ENCODE assay signal across 14 mouse cellular contexts in the genomic region with DNA sequence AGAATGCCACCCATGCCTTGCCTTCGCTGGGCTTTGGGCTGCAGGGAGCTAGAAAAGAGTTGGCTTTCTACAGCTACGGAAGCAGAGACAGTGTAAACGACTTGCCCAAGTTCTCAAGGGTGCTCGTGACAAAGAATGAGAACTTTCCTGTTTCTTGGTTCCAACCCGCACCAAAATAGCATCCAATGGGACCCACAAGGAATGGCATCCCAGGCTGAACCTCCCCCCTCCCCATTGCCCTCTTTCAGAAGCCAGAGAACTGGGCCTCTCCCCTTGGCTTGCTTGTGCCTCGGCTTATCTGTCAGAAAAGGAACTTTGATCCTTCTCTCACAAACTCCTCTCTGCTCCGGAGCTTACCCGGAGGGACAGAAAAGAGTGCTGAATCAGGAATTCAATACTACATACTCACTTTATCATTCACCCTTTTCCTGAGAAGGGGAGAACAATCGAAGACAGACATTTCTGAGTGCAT.
A peak's percentile ranks its signal among the peaks of the same experiment; 100 is the strongest.
DNase-seq lines count a peak whose midpoint lies in the region; ATAC-seq lines count a peak whose summit lies in the region.
"Had no signal": no experiment of that assay in that cellular context is flagged by ENCODE, and none has a peak within 500 bp of the region (broad histone marks: within the 10 kb centered on the region; RNA-seq: fewer than 3 reads in every experiment).

No protein-coding gene starts in this region.

- DNase-seq in heart, adult 18-20 months, result no peak
- DNase-seq in lung, adult 18-20 months, result peak; percentile 40 to 51
- no peak for DNase-seq in lung, postnatal 4 days
- no peak for DNase-seq in limb, embryonic 11.5 days (ENCODE audit: low spot score)
- DNase-seq in spleen, postnatal 36 days (ENCODE audit: low spot score in 2 of 2), result no peak
- no peak for DNase-seq in neural tube, embryonic 10.5 days (ENCODE audit: extremely low spot score, low spot score)
- DNase-seq: cerebellum, postnatal 36 days; gastrocnemius, postnatal 14 days; layer of hippocampus, adult 9-11 months; right cerebral cortex, postnatal 25 days had no signal

- H3K4me2 ChIP-seq in heart, embryonic 13.5 days, result no peak overlapping the region
- no peak overlapping the region for H3K4me2 ChIP-seq in limb, embryonic 11.5 days (ENCODE audit: low read depth, severe bottlenecking)
- no peak overlapping the region for H3K4me2 ChIP-seq in stomach, embryonic 16.5 days (ENCODE audit: low read depth, low read length)
- H3K4me2 ChIP-seq: hindbrain, embryonic 14.5 days had no signal

- H3K4me1 ChIP-seq in heart, embryonic 13.5 days, result peaks cover 65% of the 10 kb centered on the region
- peaks cover 29% of the 10 kb centered on the region for H3K4me1 ChIP-seq in limb, embryonic 11.5 days (ENCODE audit: control insufficient read depth, insufficient read depth, low read length)
- H3K4me1 ChIP-seq in stomach, embryonic 16.5 days (ENCODE audit: control insufficient read depth, insufficient read depth, low read length), result peaks cover 47% of the 10 kb centered on the region

- no peak overlapping the region for H3K9ac ChIP-seq in heart, embryonic 13.5 days
- H3K9ac ChIP-seq in limb, embryonic 11.5 days (ENCODE audit: low read length), result no peak overlapping the region; the same call in 1 of the 2 replicates
- 0 out of 2 replicates have a peak overlapping the region, but pooled peaks have one; percentile 26 for H3K9ac ChIP-seq in stomach, embryonic 16.5 days (ENCODE audit: low read length)
- H3K9ac ChIP-seq: hindbrain, embryonic 14.5 days; liver, embryonic 14.5 days had no signal

- H3K36me3 ChIP-seq in heart, embryonic 13.5 days, result no peaks in the 10 kb centered on the region
- H3K36me3 ChIP-seq in limb, embryonic 11.5 days (ENCODE audit: control insufficient read depth, insufficient read depth, low read length), result no peaks in the 10 kb centered on the region
- no peaks in the 10 kb centered on the region for H3K36me3 ChIP-seq in stomach, embryonic 16.5 days (ENCODE audit: control insufficient read depth, insufficient read depth, low read length)

- no peak for ATAC-seq in heart, embryonic 13.5 days (ENCODE audit: extremely low read depth, insufficient number of reproducible peaks, low FRiP score, low TSS enrichment)
- ATAC-seq in limb, embryonic 11.5 days (ENCODE audit: insufficient number of reproducible peaks, low FRiP score, low TSS enrichment, low read depth), result no peak
- ATAC-seq in stomach, embryonic 16.5 days (ENCODE audit: insufficient read depth, low FRiP score), result no peak

- H3K27me3 ChIP-seq in heart, embryonic 13.5 days (replicated peaks), result peaks cover 75% of the 10 kb centered on the region
- no peaks in the 10 kb centered on the region for H3K27me3 ChIP-seq in limb, embryonic 11.5 days (ENCODE audit: control insufficient read depth, insufficient read depth, low read length)
- no peaks in the 10 kb centered on the region for H3K27me3 ChIP-seq in stomach, embryonic 16.5 days (ENCODE audit: control insufficient read depth, insufficient read depth, low read length)

- no peaks in the 10 kb centered on the region for H3K9me3 ChIP-seq in heart, embryonic 13.5 days
- no peaks in the 10 kb centered on the region for H3K9me3 ChIP-seq in limb, embryonic 11.5 days (ENCODE audit: control insufficient read depth, low read length)
- H3K9me3 ChIP-seq in stomach, embryonic 16.5 days (replicated peaks; ENCODE audit: control insufficient read depth, low read length), result no peaks in the 10 kb centered on the region

- H3K4me3 ChIP-seq in heart, embryonic 13.5 days, result no peak overlapping the region
- no peak overlapping the region for H3K4me3 ChIP-seq in limb, embryonic 11.5 days (ENCODE audit: low read depth, low read length)
- H3K4me3 ChIP-seq in stomach, embryonic 16.5 days (replicated peaks; ENCODE audit: low read length), result no peak overlapping the region

- H3K27ac ChIP-seq in heart, embryonic 13.5 days (replicated peaks), result peak overlapping the region; percentile 38; the same call in 1 of the 2 replicates
- H3K27ac ChIP-seq in limb, embryonic 11.5 days (replicated peaks; ENCODE audit: low read depth, low read length), result peak overlapping the region; percentile 76
- H3K27ac ChIP-seq in stomach, embryonic 16.5 days (ENCODE audit: low read length), result peak overlapping the region; percentile 68
- H3K27ac ChIP-seq: hindbrain, embryonic 14.5 days; liver, embryonic 14.5 days had no signal

- WGBS in heart, embryonic 13.5 days, result 36% methylated on average over 9 of the region's 9 CpGs
- WGBS in limb, embryonic 11.5 days, result 35% methylated on average over 9 of the region's 9 CpGs
- WGBS in stomach, embryonic 16.5 days, result 39% methylated on average over 9 of the region's 9 CpGs

Comparison
In these comparisons a context has a peak if more than half of its experiments do, and no peak if none do; other contexts are left out.
1. DNase-seq: peak in lung, adult 18-20 months (2 of 2); none in heart, adult 18-20 months (0 of 2), lung, postnatal 4 days (0 of 2), limb, embryonic 11.5 days (single experiment), spleen, postnatal 36 days (0 of 2) and neural tube, embryonic 10.5 days (single experiment).
2. Peak in every context shown above with its lines, with median percentiles within 50 percentile points of each other: H3K27ac ChIP-seq.